Mouse (Mus musculus): ENCODE results near the gene Pik3ap1.

- no peak for TF ChIP-seq CTCF (conservative IDR thresholded peaks at IDR 0.05; ENCODE audit: low read length)
- TF ChIP-seq POU5F1 (IDR thresholded peaks at IDR 0.05; ENCODE audit: borderline replicate concordance, low read length): no peak
These were observed 56.2 kb downstream of the Pik3ap1 start for GRCm38 (mm10) chr19:41328743-41329142.
